Mouse (Mus musculus): ENCODE measurements at regions not wholly inside any gene's neighbourhood (a gene's known extent, or its start where the extent isn't known, plus 50 kb on each side); places are given as distances from the start of the nearest gene placed in this dataset.

GRCm38 (mm10) chr9:33003880-33004279 is 367.9 kb downstream of the Ets1 start:
- Histone ChIP-seq H3K4me1 (ENCODE audit: control insufficient read depth, insufficient read depth) (no peaks in the 10 kb centered on the region), H3K9me3 (replicated peaks; ENCODE audit: control insufficient read depth, low read length) (no peaks in the 10 kb centered on the region), H3K4me3 (ENCODE audit: low read depth, low read length) (no peak overlapping the region), H3K27me3 (ENCODE audit: control insufficient read depth, insufficient read depth, low read length) (no peaks in the 10 kb centered on the region), H3K36me3 (replicated peaks; ENCODE audit: control insufficient read depth, insufficient read depth, low read length) (no peaks in the 10 kb centered on the region), H3K9ac (replicated peaks; ENCODE audit: low read depth, low read length) (no peak overlapping the region), H3K4me2 (ENCODE audit: low read depth, low read length) (no peak overlapping the region), H3K27ac (ENCODE audit: low read depth) (no peak overlapping the region)
- TF ChIP-seq EP300 (IDR thresholded peaks at IDR 0.05; ENCODE audit: low read depth), result no peak
- TF ChIP-seq CTCF (IDR thresholded peaks at IDR 0.05; ENCODE audit: low read depth), result no peak
- 84% methylated on average over 1 of the region's 1 CpGs for WGBS
- no peak for ATAC-seq (ENCODE audit: insufficient read depth, low read depth)
- no peak for DNase-seq (ENCODE audit: low spot score)

GRCm38 (mm10) chr9:33004536-33004935 is 368.5 kb downstream of the Ets1 start:
- Histone ChIP-seq H3K9ac (replicated peaks; ENCODE audit: low read depth, low read length) (no peak overlapping the region), H3K9me3 (replicated peaks; ENCODE audit: control insufficient read depth, low read length) (no peaks in the 10 kb centered on the region), H3K27ac (ENCODE audit: low read depth) (no peak overlapping the region), H3K4me3 (ENCODE audit: low read depth, low read length) (no peak overlapping the region), H3K4me2 (ENCODE audit: low read depth, low read length) (no peak overlapping the region), H3K4me1 (ENCODE audit: control insufficient read depth, insufficient read depth) (no peaks in the 10 kb centered on the region), H3K36me3 (replicated peaks; ENCODE audit: control insufficient read depth, insufficient read depth, low read length) (no peaks in the 10 kb centered on the region), H3K27me3 (ENCODE audit: control insufficient read depth, insufficient read depth, low read length) (no peaks in the 10 kb centered on the region)
- DNase-seq (ENCODE audit: low spot score) (no peak), ATAC-seq (ENCODE audit: insufficient read depth, low read depth) (no peak)
- TF ChIP-seq CTCF (IDR thresholded peaks at IDR 0.05; ENCODE audit: low read depth), result no peak
- no peak for TF ChIP-seq EP300 (IDR thresholded peaks at IDR 0.05; ENCODE audit: low read depth)
- 87% methylated on average over 3 of the region's 3 CpGs for WGBS

- TF ChIP-seq EP300 (IDR thresholded peaks at IDR 0.05; ENCODE audit: low read depth), result no peak
- no peak for TF ChIP-seq CTCF (IDR thresholded peaks at IDR 0.05; ENCODE audit: low read depth)
- no peaks in the 10 kb centered on the region for H3K36me3 ChIP-seq (replicated peaks; ENCODE audit: control insufficient read depth, insufficient read depth, low read length)
- DNase-seq (ENCODE audit: low spot score) (no peak), ATAC-seq (ENCODE audit: insufficient read depth, low read depth) (no peak)
- no peaks in the 10 kb centered on the region for H3K27me3 ChIP-seq (ENCODE audit: control insufficient read depth, insufficient read depth, low read length)
- no peak overlapping the region for H3K4me3 ChIP-seq (ENCODE audit: low read depth, low read length)
- H3K9me3 ChIP-seq (replicated peaks; ENCODE audit: control insufficient read depth, low read length), result no peaks in the 10 kb centered on the region
- 78% methylated on average over 3 of the region's 3 CpGs for WGBS
- no peak overlapping the region for H3K9ac ChIP-seq (replicated peaks; ENCODE audit: low read depth, low read length)
- no peak overlapping the region for H3K4me2 ChIP-seq (ENCODE audit: low read depth, low read length)
- no peaks in the 10 kb centered on the region for H3K4me1 ChIP-seq (ENCODE audit: control insufficient read depth, insufficient read depth)
- H3K27ac ChIP-seq (ENCODE audit: low read depth), result no peak overlapping the region
Measured at GRCm38 (mm10) chr9:33007456-33008063, 371.5 kb downstream of the Ets1 start.

- Histone ChIP-seq H3K9me3 (replicated peaks; ENCODE audit: control insufficient read depth, low read length) (no peaks in the 10 kb centered on the region), H3K4me1 (ENCODE audit: control insufficient read depth, insufficient read depth) (no peaks in the 10 kb centered on the region), H3K27ac (ENCODE audit: low read depth) (no peak overlapping the region), H3K27me3 (ENCODE audit: control insufficient read depth, insufficient read depth, low read length) (no peaks in the 10 kb centered on the region), H3K36me3 (replicated peaks; ENCODE audit: control insufficient read depth, insufficient read depth, low read length) (no peaks in the 10 kb centered on the region), H3K9ac (replicated peaks; ENCODE audit: low read depth, low read length) (no peak overlapping the region), H3K4me3 (ENCODE audit: low read depth, low read length) (no peak overlapping the region), H3K4me2 (ENCODE audit: low read depth, low read length) (no peak overlapping the region)
- DNase-seq (ENCODE audit: low spot score) (no peak), ATAC-seq (ENCODE audit: insufficient read depth, low read depth) (no peak)
- no peak for TF ChIP-seq EP300 (IDR thresholded peaks at IDR 0.05; ENCODE audit: low read depth)
Measured at GRCm38 (mm10) chr9:33011241-33011640, 375.2 kb downstream of the Ets1 start.

GRCm38 (mm10) chr9:33035401-33035800 is 399.4 kb downstream of the Ets1 start:
- 32% methylated on average over 3 of the region's 3 CpGs for WGBS
- H3K4me3 ChIP-seq (ENCODE audit: low read depth, low read length), result no peak overlapping the region
- no peaks in the 10 kb centered on the region for H3K9me3 ChIP-seq (replicated peaks; ENCODE audit: control insufficient read depth, low read length)

GRCm38 (mm10) chr9:33039221-33039790 is 403.3 kb downstream of the Ets1 start:
- H3K4me1 ChIP-seq (ENCODE audit: control insufficient read depth, insufficient read depth), result 0 out of 2 replicates have a peak, but pooled peaks cover 3% of the 10 kb centered on the region
- whole genome bisulfite sequencing, result 70% methylated on average over 4 of the region's 4 CpGs
- ATAC-seq (ENCODE audit: insufficient read depth, low read depth), result no peak

More at GRCm38 (mm10) chr9:33035401-33035800, 399.4 kb downstream of the Ets1 start:
- no peak overlapping the region for H3K9ac ChIP-seq (replicated peaks; ENCODE audit: low read depth, low read length)
- DNase-seq (ENCODE audit: low spot score) (no peak), ATAC-seq (ENCODE audit: insufficient read depth, low read depth) (no peak)
- H3K4me1 ChIP-seq (ENCODE audit: control insufficient read depth, insufficient read depth), result 0 out of 2 replicates have a peak, but pooled peaks cover 3% of the 10 kb centered on the region
- no peaks in the 10 kb centered on the region for H3K27me3 ChIP-seq (ENCODE audit: control insufficient read depth, insufficient read depth, low read length)
- no peaks in the 10 kb centered on the region for H3K36me3 ChIP-seq (replicated peaks; ENCODE audit: control insufficient read depth, insufficient read depth, low read length)
- H3K4me2 ChIP-seq (ENCODE audit: low read depth, low read length), result no peak overlapping the region
- H3K27ac ChIP-seq (ENCODE audit: low read depth), result no peak overlapping the region
- TF ChIP-seq CTCF (IDR thresholded peaks at IDR 0.05; ENCODE audit: low read depth) (no peak), EP300 (IDR thresholded peaks at IDR 0.05; ENCODE audit: low read depth) (no peak)

More at GRCm38 (mm10) chr9:33039221-33039790, 403.3 kb downstream of the Ets1 start:
- DNase-seq (ENCODE audit: low spot score), result no peak
- H3K9me3 ChIP-seq (replicated peaks; ENCODE audit: control insufficient read depth, low read length), result no peaks in the 10 kb centered on the region
- no peaks in the 10 kb centered on the region for H3K27me3 ChIP-seq (ENCODE audit: control insufficient read depth, insufficient read depth, low read length)
- H3K36me3 ChIP-seq (replicated peaks; ENCODE audit: control insufficient read depth, insufficient read depth, low read length), result no peaks in the 10 kb centered on the region
- H3K9ac ChIP-seq (replicated peaks; ENCODE audit: low read depth, low read length), result no peak overlapping the region
- H3K4me2 ChIP-seq (ENCODE audit: low read depth, low read length), result no peak overlapping the region
- no peak overlapping the region for H3K27ac ChIP-seq (ENCODE audit: low read depth)
- TF ChIP-seq CTCF (IDR thresholded peaks at IDR 0.05; ENCODE audit: low read depth), result no peak
- no peak for TF ChIP-seq EP300 (IDR thresholded peaks at IDR 0.05; ENCODE audit: low read depth)
- H3K4me3 ChIP-seq (ENCODE audit: low read depth, low read length), result no peak overlapping the region
